Mouse (Mus musculus): ENCODE data around the gene Eif3k. TPM values are rescaled to one million over a fixed set of nuclear protein-coding genes. Genes with fewer than 3 reads are reported as not detected.
A peak's percentile ranks its signal among the peaks of the same experiment; 100 is the strongest.

Gene Eif3k
- total RNA-seq, 2 experiments from 2014 or later = 175 to 185 TPM

- intact Hi-C loops (cut with DNase I) = loop anchor here (2.0 kb wide), 1 partner anchor 59 kb away; no protein-coding TSS in a partner anchor
- peak; percentile 99 for DNase-seq (ENCODE audit: low spot score in 2 of 2)
These were observed 19.6 kb downstream of the Eif3k start, which contains the start of gene Actn4 for GRCm38 (mm10) chr7:28961927-28962670. Actn4 (minus strand) TSS chr7:28962340.

GRCm38 (mm10) chr7:28961584-28961926 is 20.1 kb downstream of the Eif3k start:
- intact Hi-C loops (cut with DNase I) = loop anchor here (2.0 kb wide), 1 partner anchor 59 kb away; no protein-coding TSS in a partner anchor
- no peak for DNase-seq (ENCODE audit: low spot score in 2 of 2)

GRCm38 (mm10) chr7:28960354-28961046 is 21.2 kb downstream of the Eif3k start:
- DNase-seq (ENCODE audit: low spot score in 2 of 2) = peak in 1 of 2 experiments; percentile 75
- intact Hi-C loops (cut with DNase I) = loop anchor here (1.0 to 2.0 kb wide), 2 partner anchors 38 to 58 kb away; no protein-coding TSS in a partner anchor

GRCm38 (mm10) chr7:28959505-28960045 is 22.1 kb downstream of the Eif3k start:
- no peak for DNase-seq (ENCODE audit: low spot score in 2 of 2)
- intact Hi-C loops (cut with DNase I) = loop anchor here (1.0 to 5.0 kb wide), 3 partner anchors 37 to 147 kb away; no protein-coding TSS in a partner anchor

- no peak for DNase-seq (ENCODE audit: low spot score in 2 of 2)
- intact Hi-C loops (cut with DNase I) = loop anchor here (5.0 kb wide), 1 partner anchor 146 kb away; no protein-coding TSS in a partner anchor
These were observed 22.9 kb downstream of the Eif3k start for GRCm38 (mm10) chr7:28958770-28959169.

GRCm38 (mm10) chr7:28957997-28958725 is 23.5 kb downstream of the Eif3k start:
- intact Hi-C loops (cut with DNase I) = loop anchor here (5.0 kb wide), 1 partner anchor 146 kb away; no protein-coding TSS in a partner anchor
- peak in 1 of 2 experiments; percentile 55 for DNase-seq (ENCODE audit: low spot score in 2 of 2)

- intact Hi-C loops (cut with DNase I) = loop anchor here (5.0 kb wide), 1 partner anchor 145 kb away; no protein-coding TSS in a partner anchor
- DNase-seq (ENCODE audit: low spot score in 2 of 2) = no peak
These were observed 24.4 kb downstream of the Eif3k start for GRCm38 (mm10) chr7:28957286-28957685.

GRCm38 (mm10) chr7:28956270-28956669 is 25.4 kb downstream of the Eif3k start:
- intact Hi-C loops (cut with DNase I) = loop anchor here (5.0 kb wide), 1 partner anchor 144 kb away; no protein-coding TSS in a partner anchor
- no peak for DNase-seq (ENCODE audit: low spot score in 2 of 2)

GRCm38 (mm10) chr7:28955295-28955897 is 26.3 kb downstream of the Eif3k start:
- no peak for DNase-seq (ENCODE audit: low spot score in 2 of 2)
- intact Hi-C loops (cut with DNase I) = loop anchor here (5.0 kb wide), 1 partner anchor 143 kb away; no protein-coding TSS in a partner anchor

GRCm38 (mm10) chr7:28954773-28955172 is 26.9 kb downstream of the Eif3k start:
- DNase-seq (ENCODE audit: low spot score in 2 of 2) = no peak
- intact Hi-C loops (cut with DNase I) = loop anchor here (5.0 kb wide), 1 partner anchor 142 kb away; no protein-coding TSS in a partner anchor

- intact Hi-C loops (cut with DNase I) = no loop called here
These were observed 27.9 kb downstream of the Eif3k start for GRCm38 (mm10) chr7:28953476-28954376.

GRCm38 (mm10) chr7:28952786-28953185 is 28.9 kb downstream of the Eif3k start:
- intact Hi-C loops (cut with DNase I) = no loop called here
- DNase-seq (ENCODE audit: low spot score in 2 of 2) = peak in 1 of 2 experiments; percentile 68

More at GRCm38 (mm10) chr7:28953476-28954376, 27.9 kb downstream of the Eif3k start:
- DNase-seq (ENCODE audit: low spot score in 2 of 2) = no peak

GRCm38 (mm10) chr7:28951764-28952163 is 29.9 kb downstream of the Eif3k start:
- no peak for DNase-seq (ENCODE audit: low spot score in 2 of 2)
- intact Hi-C loops (cut with DNase I) = no loop called here

- intact Hi-C loops (cut with DNase I) = no loop called here
These were observed 31.2 kb downstream of the Eif3k start for GRCm38 (mm10) chr7:28950346-28951037.

GRCm38 (mm10) chr7:28949298-28949697 is 32.4 kb downstream of the Eif3k start:
- intact Hi-C loops (cut with DNase I) = no loop called here
- DNase-seq (ENCODE audit: low spot score in 2 of 2) = no peak

More at GRCm38 (mm10) chr7:28950346-28951037, 31.2 kb downstream of the Eif3k start:
- DNase-seq (ENCODE audit: low spot score in 2 of 2) = no peak

GRCm38 (mm10) chr7:28948746-28949145 is 32.9 kb downstream of the Eif3k start:
- intact Hi-C loops (cut with DNase I) = no loop called here
- no peak for DNase-seq (ENCODE audit: low spot score in 2 of 2)

GRCm38 (mm10) chr7:28946271-28946610 is 35.4 kb downstream of the Eif3k start:
- DNase-seq (ENCODE audit: low spot score in 2 of 2) = no peak
- intact Hi-C loops (cut with DNase I) = no loop called here

All from left cerebral cortex, postnatal 25 days (tissue).